Mouse (Mus musculus) intestine, embryonic 15.5 days (tissue): Measurements from ENCODE around the gene Mrpl35. TPM values are rescaled to one million over a fixed set of nuclear protein-coding genes. Genes with fewer than 3 reads are reported as not detected.
"Not testable (repeated sequence)": the region's sequence is repeated elsewhere in the genome, so short reads cannot be mapped to it uniquely, and the experiment has no call there.

Experiments used
- ATAC-seq: fragments of 200-750 bp; cut with Nextera tagmentation; 2 replicates; pipeline ENCODE4 v1.8.0; 2017; ENCODE audit warnings: moderate TSS enrichment, moderate library complexity
- H3K27ac ChIP-seq: fragments of 300-500 bp; sonication (generic); 2 replicates; pipeline ENCODE4 v1.5.1; 2015; ENCODE audit warnings: mild to moderate bottlenecking, inconsistent platforms
- H3K27me3 ChIP-seq: fragments of 300-500 bp; sonication (generic); replicated peaks from 2 replicates; pipeline ENCODE4 v1.6.1; 2015; ENCODE audit warnings: inconsistent platforms
- H3K36me3 ChIP-seq: fragments of 300-500 bp; sonication (generic); 2 replicates; pipeline ENCODE4 v1.6.1; 2015; ENCODE audit warnings: inconsistent platforms
- H3K4me1 ChIP-seq: fragments of 300-500 bp; sonication (generic); replicated peaks from 2 replicates; pipeline ENCODE4 v1.6.1; 2015; ENCODE audit warnings: inconsistent platforms
- H3K4me2 ChIP-seq: fragments of 300-500 bp; sonication (generic); replicated peaks from 2 replicates; pipeline ENCODE4 v1.6.1; 2015; ENCODE audit warnings: mild to moderate bottlenecking, inconsistent platforms
- H3K4me3 ChIP-seq: fragments of 300-500 bp; sonication (generic); replicated peaks from 2 replicates; pipeline ENCODE4 v1.5.1; 2015; ENCODE audit warnings: inconsistent platforms
- H3K9ac ChIP-seq: fragments of 300-500 bp; sonication (generic); 2 replicates; pipeline ENCODE4 v1.6.1; 2015; ENCODE audit warnings: inconsistent platforms
- H3K9me3 ChIP-seq: fragments of 300-500 bp; sonication (generic); 2 replicates; pipeline ENCODE4 v1.6.1; 2016; ENCODE audit warnings: inconsistent platforms
- WGBS: fragments of 180-500 bp; shearing (Covaris S2); methylation state at CpG from one replicate; pipeline ENCODE4 v1.1.7; 2015; 5-methylcytosine and 5-hydroxymethylcytosine counted together
- polyA plus RNA-seq: library from polyadenylated mRNA; unstranded; fragments of >200 nt; fragmentation: Nextera tagmentation; extraction: Ambion mirVana; gene quantifications from 2 replicates; pipeline ENCODE4 v1.2.1, GENCODE M21; 2015

Mrpl35 gene
- polyA plus RNA-seq = 74.3 and 74.8 TPM in 2 replicates

GRCm38 (mm10) chr6:71826869-71827268, at the start of gene Mrpl35:
Gene Mrpl35, minus strand, starts transcription at chr6:71826969.
- WGBS = 46% methylated on average over 1 of the region's 1 CpGs

GRCm38 (mm10) chr6:71871396-71871795, 44.6 kb upstream of the Mrpl35 start:
- no peaks in the 10 kb centered on the region for H3K9me3 ChIP-seq
- H3K27ac ChIP-seq = no peak overlapping the region
- no peak for ATAC-seq
- H3K4me1 ChIP-seq = no peaks in the 10 kb centered on the region
- H3K36me3 ChIP-seq = peaks cover 23% of the 10 kb centered on the region
- H3K27me3 ChIP-seq = no peaks in the 10 kb centered on the region
- 94% methylated on average over 9 of the region's 9 CpGs for WGBS
- no peak overlapping the region for H3K9ac ChIP-seq
- no peak overlapping the region for H3K4me3 ChIP-seq
- no peak overlapping the region for H3K4me2 ChIP-seq

More at GRCm38 (mm10) chr6:71826869-71827268, at the start of gene Mrpl35:
- Histone ChIP-seq H3K9ac (no peak within 1 kb of the TSS), H3K4me3 (no peak within 1 kb of the TSS), H3K27me3 (no peaks in the 10 kb centered on the region), H3K4me1 (no peaks in the 10 kb centered on the region; the same call in 1 of the 2 replicates), H3K36me3 (no peaks in the 10 kb centered on the region), H3K27ac (no peak within 1 kb of the TSS), H3K9me3 (no peaks in the 10 kb centered on the region), H3K4me2 (no peak within 1 kb of the TSS)
- no peak for ATAC-seq

- Histone ChIP-seq H3K4me1 (no peaks in the 10 kb centered on the region), H3K36me3 (peaks cover 32% of the 10 kb centered on the region), H3K4me2 (no peak overlapping the region), H3K27ac (no peak overlapping the region), H3K9ac (no peak overlapping the region), H3K27me3 (no peaks in the 10 kb centered on the region), H3K9me3 (no peaks in the 10 kb centered on the region), H3K4me3 (no peak overlapping the region)
- WGBS = 85% methylated on average over 1 of the region's 1 CpGs
- no peak for ATAC-seq
Observed at GRCm38 (mm10) chr6:71868809-71869208, 42.0 kb upstream of the Mrpl35 start.

- Histone ChIP-seq H3K36me3 (peaks cover 31% of the 10 kb centered on the region), H3K27ac (no peak overlapping the region)
Observed at GRCm38 (mm10) chr6:71867751-71868150, 41.0 kb upstream of the Mrpl35 start.

GRCm38 (mm10) chr6:71846906-71847305, 20.1 kb upstream of the Mrpl35 start:
- H3K9ac ChIP-seq, H3K27me3 ChIP-seq, H3K9me3 ChIP-seq, H3K4me1 ChIP-seq, H3K4me2 ChIP-seq, H3K27ac ChIP-seq, H3K4me3 ChIP-seq, H3K36me3 ChIP-seq, ATAC-seq: not testable (repeated sequence)
- WGBS = 87% methylated on average over 6 of the region's 6 CpGs

More at GRCm38 (mm10) chr6:71867751-71868150, 41.0 kb upstream of the Mrpl35 start:
- Histone ChIP-seq H3K4me3 (no peak overlapping the region), H3K4me2 (no peak overlapping the region), H3K4me1 (no peaks in the 10 kb centered on the region), H3K27me3 (no peaks in the 10 kb centered on the region), H3K9me3 (no peaks in the 10 kb centered on the region), H3K9ac (no peak overlapping the region)
- 82% methylated on average over 2 of the region's 2 CpGs for WGBS
- ATAC-seq = no peak

GRCm38 (mm10) chr6:71840597-71841290, 14.0 kb upstream of the Mrpl35 start:
- no peaks in the 10 kb centered on the region for H3K36me3 ChIP-seq
- no peak for ATAC-seq
- 94% methylated on average over 1 of the region's 1 CpGs for WGBS
- no peaks in the 10 kb centered on the region for H3K27me3 ChIP-seq
- no peak overlapping the region for H3K9ac ChIP-seq
- H3K4me1 ChIP-seq = no peaks in the 10 kb centered on the region
- no peaks in the 10 kb centered on the region for H3K9me3 ChIP-seq
- no peak overlapping the region for H3K4me2 ChIP-seq
- no peak overlapping the region for H3K4me3 ChIP-seq
- no peak overlapping the region for H3K27ac ChIP-seq

- Histone ChIP-seq H3K27ac (no peak overlapping the region), H3K9me3 (no peaks in the 10 kb centered on the region), H3K4me3 (no peak overlapping the region), H3K36me3 (no peaks in the 10 kb centered on the region), H3K4me1 (no peaks in the 10 kb centered on the region), H3K27me3 (no peaks in the 10 kb centered on the region), H3K4me2 (no peak overlapping the region), H3K9ac (no peak overlapping the region)
- no peak for ATAC-seq
Observed at GRCm38 (mm10) chr6:71839815-71840214, 13.0 kb upstream of the Mrpl35 start.

- Histone ChIP-seq H3K27me3 (no peaks in the 10 kb centered on the region), H3K4me2 (no peak overlapping the region), H3K27ac (no peak overlapping the region), H3K4me1 (no peaks in the 10 kb centered on the region; the same call in 1 of the 2 replicates), H3K36me3 (no peaks in the 10 kb centered on the region), H3K4me3 (no peak overlapping the region), H3K9me3 (no peaks in the 10 kb centered on the region), H3K9ac (no peak overlapping the region)
- 64% methylated on average over 2 of the region's 2 CpGs for WGBS
- no peak for ATAC-seq
Observed at GRCm38 (mm10) chr6:71836811-71837210, 10.0 kb upstream of the Mrpl35 start.

GRCm38 (mm10) chr6:71831581-71831960, 4.8 kb upstream of the Mrpl35 start:
- no peaks in the 10 kb centered on the region for H3K36me3 ChIP-seq
- H3K4me3 ChIP-seq = peak overlapping the region; percentile 94
- H3K9me3 ChIP-seq = no peaks in the 10 kb centered on the region
- ATAC-seq = peak; percentile 99
- peak overlapping the region; percentile 81 for H3K9ac ChIP-seq
- peak overlapping the region; percentile 94 for H3K27ac ChIP-seq
- H3K27me3 ChIP-seq = no peaks in the 10 kb centered on the region
- WGBS = 0% methylated on average over 21 of the region's 21 CpGs
- no peaks in the 10 kb centered on the region; the same call in 1 of the 2 replicates for H3K4me1 ChIP-seq
- H3K4me2 ChIP-seq = peak overlapping the region; percentile 69

- Histone ChIP-seq H3K4me3 (peak within 1 kb of the TSS; percentile 94), H3K4me2 (peak within 1 kb of the TSS; percentile 69), H3K9ac (peak within 1 kb of the TSS; percentile 81), H3K9me3 (no peaks in the 10 kb centered on the region), H3K27ac (peak within 1 kb of the TSS; percentile 94), H3K27me3 (no peaks in the 10 kb centered on the region), H3K4me1 (no peaks in the 10 kb centered on the region; the same call in 1 of the 2 replicates), H3K36me3 (no peaks in the 10 kb centered on the region)
- ATAC-seq = peak; percentile 100
- WGBS = under 1% methylated on average over 64 of the region's 64 CpGs
Observed at GRCm38 (mm10) chr6:71830690-71831580, 4.2 kb upstream of the Mrpl35 start, which contains the start of gene Immt. Gene Immt, plus strand, starts transcription at chr6:71831331.

GRCm38 (mm10) chr6:71829768-71830167, 3.0 kb upstream of the Mrpl35 start:
- 83% methylated on average over 9 of the region's 9 CpGs for whole genome bisulfite sequencing
- Histone ChIP-seq H3K27me3 (no peaks in the 10 kb centered on the region), H3K36me3 (no peaks in the 10 kb centered on the region), H3K9ac (no peak overlapping the region), H3K4me3 (no peak overlapping the region), H3K27ac (no peak overlapping the region), H3K4me1 (no peaks in the 10 kb centered on the region; the same call in 1 of the 2 replicates), H3K9me3 (no peaks in the 10 kb centered on the region), H3K4me2 (peak overlapping the region; percentile 69; the same call in 1 of the 2 replicates)
- no peak for ATAC-seq

GRCm38 (mm10) chr6:71823961-71824360, 2.8 kb downstream of the Mrpl35 start:
- 39% methylated on average over 3 of the region's 3 CpGs for WGBS
- Histone ChIP-seq H3K9ac (no peak overlapping the region), H3K36me3 (no peaks in the 10 kb centered on the region), H3K4me2 (peak overlapping the region; percentile 72), H3K4me1 (no peaks in the 10 kb centered on the region), H3K27ac (no peak overlapping the region), H3K27me3 (no peaks in the 10 kb centered on the region), H3K9me3 (no peaks in the 10 kb centered on the region), H3K4me3 (peak overlapping the region; percentile 68)
- peak; percentile 56 for ATAC-seq
